Mouse (Mus musculus): ENCODE results near the gene Haspin. TPM values are rescaled to one million over a fixed set of nuclear protein-coding genes. Genes with fewer than 3 reads are reported as not detected.
"Not testable (repeated sequence)": the region's sequence is repeated elsewhere in the genome, so short reads cannot be mapped to it uniquely, and the experiment has no call there.

Gene Haspin
- total RNA-seq, 2 experiments from 2014 or later = 0.17 to 0.34 TPM

DNA sequence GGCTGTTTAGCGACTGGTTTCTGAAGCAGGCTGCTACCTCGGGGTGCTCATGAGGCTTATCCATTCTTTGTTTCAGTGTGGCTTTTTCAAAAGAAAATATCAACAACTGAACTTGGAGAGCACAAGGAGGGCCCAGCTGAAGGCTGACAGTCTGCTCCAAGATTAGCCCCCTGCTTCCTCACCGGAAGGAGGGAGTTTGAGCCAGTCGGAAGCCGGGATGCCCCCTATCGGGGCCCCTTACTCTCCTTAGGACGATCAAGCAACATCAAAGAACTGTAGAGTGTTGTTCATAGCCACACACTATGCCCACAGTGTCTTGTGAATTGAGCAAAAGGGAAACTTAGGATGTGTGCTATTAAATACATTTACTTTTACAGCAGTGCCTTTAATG, 8.9 kb upstream of the Haspin start:
- intact Hi-C loops (cut with DNase I) = no loop called here
- DNase-seq (ENCODE audit: low spot score) = no peak

DNA sequence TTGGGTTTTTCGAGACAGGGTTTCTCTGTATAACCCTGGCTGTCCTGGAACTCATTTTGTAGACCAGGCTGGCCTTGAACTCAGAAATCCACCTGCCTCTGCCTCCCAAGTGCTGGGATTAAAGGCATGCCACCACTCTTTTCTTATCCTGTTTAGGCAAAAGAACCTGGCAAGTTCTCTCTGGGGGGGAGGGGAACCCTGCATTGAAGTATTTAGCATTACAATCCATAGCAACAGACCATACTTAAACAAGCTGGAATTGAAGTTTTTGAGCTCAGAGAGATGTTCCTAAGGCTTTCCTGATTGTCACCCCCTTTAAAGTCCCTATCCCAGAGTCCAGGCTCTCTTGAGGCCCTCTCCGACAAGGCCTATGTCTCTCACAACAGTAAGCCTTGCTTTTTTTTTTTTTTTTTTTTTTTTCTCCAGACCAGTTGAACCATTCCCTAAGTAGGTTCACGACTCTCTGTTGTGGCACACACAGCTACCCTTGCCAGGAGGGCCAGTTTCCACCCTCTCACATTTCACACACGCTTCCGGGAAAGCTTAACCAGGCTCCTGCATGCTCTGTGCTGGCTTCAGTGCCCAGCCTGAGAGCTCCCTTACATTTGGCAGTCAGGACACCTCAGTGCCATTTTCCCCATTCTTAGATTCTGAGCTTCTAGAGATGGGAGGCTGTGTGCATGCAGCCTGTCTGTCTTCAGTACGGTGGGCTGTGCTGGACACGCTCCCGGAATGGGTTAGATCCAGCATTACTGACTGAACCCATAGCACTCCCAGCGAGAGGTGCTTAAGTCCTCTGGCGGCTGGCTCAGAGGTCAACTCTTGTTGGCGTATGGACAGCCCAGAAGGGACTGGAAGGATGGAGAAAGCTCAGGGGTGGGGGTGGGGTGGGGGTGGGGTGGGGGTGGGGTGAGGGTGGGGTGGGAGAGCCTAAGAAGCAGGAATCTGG, 8.2 kb upstream of the Haspin start:
- DNase-seq (ENCODE audit: low spot score) = no peak
- intact Hi-C loops (cut with DNase I) = no loop called here

DNA sequence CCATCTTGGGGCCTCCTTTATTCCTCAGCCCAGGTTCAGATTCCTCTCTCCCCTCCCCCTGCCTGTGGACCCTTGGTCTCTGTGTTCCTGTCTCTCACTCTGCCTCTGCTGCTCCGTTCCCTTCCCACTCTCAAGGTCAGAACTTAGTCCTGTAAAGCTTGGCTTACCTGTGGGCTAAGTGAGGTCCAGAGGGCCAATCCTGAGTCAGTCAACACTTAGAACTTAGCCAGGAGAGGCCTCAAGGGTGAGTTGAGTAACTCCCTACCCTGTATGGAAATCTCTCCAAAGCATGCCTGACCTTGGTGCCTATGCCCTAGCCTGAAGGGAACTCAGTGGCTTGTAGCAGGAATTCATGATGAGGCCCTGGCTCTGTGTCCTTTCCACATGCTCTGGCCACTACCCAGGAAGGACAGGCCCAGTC, 6.2 kb upstream of the Haspin start:
- DNase-seq (ENCODE audit: low spot score) = no peak

DNA sequence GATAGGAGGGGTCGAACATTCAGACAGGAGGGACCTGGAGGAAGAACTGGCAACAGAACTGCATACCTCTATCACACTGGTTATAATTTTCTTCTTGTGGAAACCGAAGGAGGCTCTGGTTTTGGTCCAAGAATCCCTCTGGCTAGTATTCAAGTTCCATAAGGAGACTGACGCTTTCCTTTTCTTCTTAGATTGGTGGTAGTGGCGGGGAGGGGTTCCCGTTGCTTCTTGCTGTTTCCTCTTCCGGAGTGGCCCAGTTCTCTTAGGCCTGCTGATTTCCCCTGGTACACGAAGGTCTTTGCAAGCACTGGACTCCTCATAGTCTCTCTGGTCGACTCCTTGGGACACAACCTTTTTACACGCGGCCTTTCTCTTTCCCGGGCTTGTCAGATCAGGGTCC, 978 bp downstream of the Haspin start:
- no peak for DNase-seq (ENCODE audit: low spot score)
- intact Hi-C loops (cut with DNase I) = loop anchor here (5.0 kb wide), 2 partner anchors 35 to 145 kb away; no protein-coding TSS in a partner anchor

More for the DNA sequence above, 6.2 kb upstream of the Haspin start:
- intact Hi-C loops (cut with DNase I) = no loop called here

DNA sequence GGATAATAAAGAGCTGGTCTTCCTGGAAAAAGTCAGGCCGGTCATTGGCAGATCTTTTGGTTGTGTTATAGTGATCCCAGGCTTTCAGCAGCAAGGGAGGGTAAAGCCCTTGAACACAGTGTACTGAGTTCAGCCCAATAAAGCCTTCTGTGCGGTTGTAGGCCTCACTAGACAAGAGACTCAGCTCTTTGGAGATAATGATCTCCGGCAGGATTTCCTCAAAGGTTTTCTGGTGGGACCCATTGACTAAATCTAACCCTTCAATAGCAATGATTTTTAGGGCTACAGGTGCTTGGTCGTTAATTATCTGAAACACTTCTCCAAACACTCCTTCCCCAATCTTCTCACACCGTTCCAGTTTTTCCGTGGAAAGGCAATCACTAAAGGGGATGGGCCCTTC, 1.5 kb downstream of the Haspin start:
- intact Hi-C loops (cut with DNase I) = loop anchor here (5.0 kb wide), 2 partner anchors 36 to 146 kb away; no protein-coding TSS in a partner anchor
- DNase-seq (ENCODE audit: low spot score) = no peak

DNA sequence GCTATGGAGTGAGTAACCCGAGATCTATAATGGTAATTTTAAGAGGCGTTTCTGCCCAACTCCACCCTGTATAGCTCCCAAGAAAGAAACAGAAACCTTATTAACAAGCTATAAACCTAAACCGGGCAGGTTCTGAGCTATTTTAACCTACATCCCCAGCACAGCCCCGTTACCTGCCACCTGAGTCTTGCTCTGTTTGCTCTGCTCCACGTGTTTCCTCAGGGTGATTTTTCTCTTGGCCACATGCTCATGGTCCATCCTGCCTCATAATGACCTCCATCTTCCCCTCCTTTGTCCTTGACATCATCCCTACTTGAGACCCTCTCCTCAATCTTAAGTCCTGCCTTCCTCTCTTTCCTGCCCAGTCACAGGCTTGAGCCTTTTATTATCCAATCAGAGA, 3.9 kb downstream of the Haspin start:
- intact Hi-C loops (cut with DNase I) = no loop called here
- DNase-seq (ENCODE audit: low spot score) = no peak

DNA sequence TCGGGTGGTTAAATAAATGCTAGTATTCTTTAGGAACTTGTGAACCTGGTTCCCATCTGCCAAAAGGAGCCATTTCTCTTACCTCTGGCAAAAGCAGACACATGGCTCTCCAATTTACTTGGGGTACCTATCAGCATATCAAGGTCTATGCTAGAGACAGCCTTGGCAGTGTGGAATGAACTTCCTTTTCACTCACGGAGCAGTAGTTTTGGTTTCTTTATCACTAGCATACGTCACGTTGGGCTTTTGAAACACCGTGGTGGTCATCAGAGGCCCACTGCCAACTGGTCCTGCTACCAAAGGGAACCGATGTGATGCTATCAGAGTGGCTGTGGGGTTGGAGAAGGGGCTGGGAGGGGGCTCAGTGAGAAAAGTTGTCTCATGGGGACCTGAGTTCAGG, 5.1 kb downstream of the Haspin start:
- no peak for DNase-seq (ENCODE audit: low spot score)
- intact Hi-C loops (cut with DNase I) = no loop called here

DNA sequence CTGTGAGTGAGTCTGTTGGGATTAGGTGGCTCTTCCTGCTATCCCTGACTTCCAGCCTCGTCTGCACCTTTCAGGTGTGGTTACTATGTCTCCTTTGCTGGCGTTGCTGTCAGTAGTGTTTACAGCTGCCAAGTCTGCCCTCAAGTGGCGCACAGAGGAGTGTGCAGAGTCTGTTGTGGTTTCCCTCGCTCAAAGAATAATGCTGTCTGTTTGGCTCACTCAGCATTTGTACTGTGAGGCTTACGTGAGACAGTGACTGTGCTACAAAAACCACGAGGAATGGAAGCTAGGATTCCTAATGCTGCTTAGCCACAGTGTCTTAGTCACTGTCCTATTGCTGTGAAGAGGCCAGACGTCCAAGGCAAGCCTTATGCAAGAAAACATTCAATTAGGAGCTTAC, 7.1 kb downstream of the Haspin start:
- DNase-seq (ENCODE audit: low spot score) = no peak
- intact Hi-C loops (cut with DNase I) = no loop called here

DNA sequence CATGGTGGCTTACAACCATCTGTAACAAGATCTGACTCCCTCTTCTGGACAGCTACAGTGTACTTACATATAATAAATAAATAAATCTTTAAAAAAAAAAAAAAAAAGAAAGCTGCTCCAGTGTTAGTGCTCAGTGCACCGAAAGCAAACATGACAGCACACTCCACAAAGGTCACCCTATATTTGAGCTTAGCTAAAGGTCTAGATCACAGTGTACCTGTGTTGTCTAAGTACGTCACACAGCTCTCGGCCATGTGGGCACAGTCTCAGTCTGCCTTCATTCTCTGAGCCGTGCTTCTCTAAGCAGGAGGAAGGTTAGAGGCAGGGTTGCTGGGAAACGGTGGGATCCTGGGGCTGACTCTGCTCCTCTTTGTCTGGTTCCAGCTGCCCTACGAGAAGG, 11.6 kb downstream of the Haspin start:
- intact Hi-C loops (cut with DNase I) = no loop called here

DNA sequence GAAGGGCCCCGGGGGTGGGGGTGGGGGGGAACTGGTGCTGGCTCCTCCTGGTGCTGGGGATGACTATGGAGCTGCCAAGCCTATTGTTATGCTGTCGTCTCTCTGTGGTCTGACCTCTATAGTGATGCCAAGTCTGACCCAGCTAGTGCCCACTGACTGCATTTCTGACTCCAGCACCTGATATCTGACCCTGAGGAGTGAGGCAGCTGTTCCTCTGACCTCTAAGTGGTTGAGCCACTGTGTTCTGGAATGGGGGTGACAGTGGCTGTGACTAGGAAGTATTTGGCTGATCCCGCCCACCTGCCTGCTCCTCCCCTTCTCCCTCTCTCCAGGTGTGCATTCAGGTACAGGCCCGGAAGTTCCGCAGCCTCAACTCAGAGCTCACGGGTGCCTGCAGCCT, 26.7 kb downstream of the Haspin start:
- no peak for DNase-seq (ENCODE audit: low spot score)
- intact Hi-C loops (cut with DNase I) = no loop called here

More for the DNA sequence above, 11.6 kb downstream of the Haspin start:
- no peak for DNase-seq (ENCODE audit: low spot score)

DNA sequence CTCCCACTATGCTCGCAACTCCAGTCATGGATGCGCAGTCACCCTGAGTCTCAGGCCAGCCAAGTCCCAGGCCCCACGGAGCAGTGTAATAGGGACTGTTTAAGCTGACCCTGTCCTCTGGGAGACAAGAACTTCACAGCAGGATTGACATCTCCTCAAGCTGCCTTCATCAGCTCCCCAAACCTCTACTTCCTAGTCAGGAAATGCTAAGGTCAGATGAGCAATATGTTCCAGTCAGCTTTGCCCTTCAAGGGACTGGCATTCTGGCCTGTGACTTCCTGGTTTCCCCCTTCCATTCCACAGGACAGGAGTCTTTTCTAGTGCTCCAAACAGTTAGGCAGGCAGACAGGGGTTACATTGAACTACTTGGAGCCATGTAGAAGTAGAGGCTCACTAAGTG, 28.2 kb downstream of the Haspin start:
- DNase-seq (ENCODE audit: low spot score) = no peak
- intact Hi-C loops (cut with DNase I) = loop anchor here (5.0 kb wide), 2 partner anchors 38 to 103 kb away; no protein-coding TSS in a partner anchor

DNA sequence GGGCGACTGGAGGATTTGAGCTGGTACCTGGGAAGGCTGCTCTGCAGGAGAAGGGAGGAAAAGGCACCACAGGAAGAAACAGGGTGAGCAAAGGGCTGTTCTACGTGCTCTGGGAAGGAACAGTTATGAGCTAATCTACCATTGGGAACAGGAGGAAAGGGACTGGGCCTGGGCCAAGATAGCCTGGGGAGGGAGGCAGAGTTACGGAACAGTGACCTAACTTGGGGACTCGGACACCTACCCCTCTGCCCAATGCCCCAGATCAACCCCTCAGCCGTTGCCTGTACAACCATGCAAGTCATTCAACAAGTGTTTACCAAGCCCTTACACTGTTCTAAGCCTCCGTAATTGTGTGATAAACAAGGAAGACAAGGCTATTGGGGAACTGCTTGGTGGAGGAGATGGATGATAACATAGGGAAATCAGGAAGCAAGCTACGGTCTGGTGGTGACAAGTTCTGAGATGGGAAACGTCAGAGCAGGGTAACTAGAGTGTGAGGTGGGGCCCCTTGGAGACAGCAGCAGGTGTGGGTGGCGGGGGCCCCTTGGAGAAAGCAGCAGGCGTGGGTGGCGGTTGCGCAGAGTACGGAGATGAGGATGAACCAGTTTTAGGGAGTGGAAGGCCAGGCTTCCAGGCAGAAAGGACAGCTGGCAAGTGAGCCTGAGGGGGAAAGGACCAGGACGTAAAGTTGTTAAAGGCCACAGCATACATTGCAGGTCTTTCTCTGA, 29.0 kb downstream of the Haspin start:
- intact Hi-C loops (cut with DNase I) = loop anchor here (5.0 kb wide), 2 partner anchors 37 to 102 kb away; no protein-coding TSS in a partner anchor
- DNase-seq (ENCODE audit: low spot score) = no peak

DNA sequence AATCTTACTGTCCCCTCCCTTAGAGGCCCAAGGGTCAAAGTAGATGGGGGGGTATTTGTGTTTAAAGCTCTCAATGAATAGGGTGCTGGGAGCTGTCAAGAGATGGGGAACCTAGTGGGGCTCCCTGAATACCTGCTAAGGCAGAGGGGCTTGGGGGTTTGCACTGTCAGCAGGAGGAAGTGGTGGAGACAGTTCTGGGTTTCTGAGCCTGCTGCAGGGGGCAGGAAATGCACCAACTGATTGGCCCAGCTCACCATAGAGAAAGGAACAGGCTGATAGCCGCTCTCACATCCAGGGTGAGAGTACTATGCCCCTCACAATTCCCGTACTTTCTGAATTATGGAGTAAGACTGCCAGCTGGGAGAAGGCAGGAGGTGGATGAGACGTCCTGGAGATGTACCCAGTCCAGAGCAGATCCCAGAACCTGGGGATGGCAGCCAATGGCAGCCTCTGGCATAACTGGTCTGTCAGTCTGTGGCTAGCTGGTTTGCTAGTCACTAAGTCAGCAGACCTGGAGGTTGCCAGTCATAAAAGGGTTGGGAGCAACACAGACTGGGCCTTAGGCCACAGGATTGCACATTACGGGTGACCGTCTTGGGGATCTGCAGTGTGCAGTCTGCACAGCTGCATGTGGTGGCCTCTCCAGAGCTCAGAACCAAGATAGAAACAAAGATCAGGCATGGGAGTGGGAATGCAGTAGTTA, 29.7 kb downstream of the Haspin start:
- intact Hi-C loops (cut with DNase I) = loop anchor here (5.0 kb wide), 2 partner anchors 36 to 101 kb away; no protein-coding TSS in a partner anchor
- DNase-seq (ENCODE audit: low spot score) = no peak

DNA sequence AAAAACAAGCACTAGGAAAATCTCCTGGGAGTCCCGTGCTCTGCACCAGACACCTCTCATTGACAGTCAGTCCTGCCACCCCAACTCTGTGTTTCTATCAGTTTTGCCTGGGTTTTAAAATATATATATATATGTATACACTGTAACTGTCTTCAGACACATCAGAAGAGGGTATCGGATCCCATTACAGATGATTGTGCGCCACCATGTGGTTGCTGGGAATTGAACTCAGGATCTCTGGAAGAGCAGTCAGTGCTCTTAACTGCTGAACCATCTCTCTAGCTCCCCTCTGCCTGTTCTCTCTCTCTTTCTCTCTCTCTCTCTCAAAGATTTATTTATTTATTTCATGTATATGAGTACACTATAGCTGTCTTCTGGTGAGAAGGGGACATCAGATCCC, 30.7 kb downstream of the Haspin start:
- not testable (repeated sequence) for DNase-seq (ENCODE audit: low spot score)
- intact Hi-C loops (cut with DNase I) = loop anchor here (5.0 kb wide), 2 partner anchors 35 to 100 kb away; no protein-coding TSS in a partner anchor

DNA sequence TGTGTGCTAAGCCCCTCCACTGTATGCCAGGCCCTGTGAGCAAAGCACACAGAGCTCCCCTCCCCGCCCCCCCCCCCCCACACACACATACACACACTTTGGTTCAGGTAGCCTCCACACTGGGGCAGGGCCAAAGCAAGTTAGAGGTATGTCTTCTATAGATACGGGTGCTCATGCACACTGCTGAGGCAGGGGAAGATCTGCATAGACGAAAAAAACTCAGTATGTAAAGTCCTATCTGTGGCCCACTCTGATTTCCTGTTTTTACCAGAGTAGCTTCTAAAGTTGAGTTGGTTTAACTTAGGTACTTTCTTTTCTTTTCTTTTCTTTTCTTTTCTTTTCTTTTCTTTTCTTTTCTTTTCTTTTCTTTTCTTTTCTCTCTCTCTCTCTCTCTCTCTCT, 32.8 kb downstream of the Haspin start:
- intact Hi-C loops (cut with DNase I) = loop anchor here (5.0 kb wide), 2 partner anchors 33 to 98 kb away; no protein-coding TSS in a partner anchor
- DNase-seq (ENCODE audit: low spot score) = no peak

DNA sequence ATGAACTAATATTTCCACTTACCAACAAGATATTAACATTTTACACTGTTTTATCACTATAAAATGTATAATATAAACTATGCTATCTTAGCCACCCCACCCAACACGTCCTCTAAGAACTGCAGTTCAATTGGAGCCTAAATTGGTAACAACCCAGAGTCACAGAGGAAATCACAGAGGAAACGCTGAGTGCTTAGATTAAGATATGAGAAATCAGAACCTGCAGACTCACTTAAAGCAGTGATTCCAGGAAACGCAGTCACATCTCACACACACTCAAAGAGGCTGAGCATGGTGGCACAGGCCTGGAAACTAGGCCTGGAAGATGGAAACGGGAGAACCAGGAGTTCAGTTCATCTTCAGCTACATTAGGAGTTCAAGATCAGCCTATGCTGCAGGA, 36.8 kb downstream of the Haspin start:
- DNase-seq (ENCODE audit: low spot score) = no peak
- intact Hi-C loops (cut with DNase I) = no loop called here

DNA sequence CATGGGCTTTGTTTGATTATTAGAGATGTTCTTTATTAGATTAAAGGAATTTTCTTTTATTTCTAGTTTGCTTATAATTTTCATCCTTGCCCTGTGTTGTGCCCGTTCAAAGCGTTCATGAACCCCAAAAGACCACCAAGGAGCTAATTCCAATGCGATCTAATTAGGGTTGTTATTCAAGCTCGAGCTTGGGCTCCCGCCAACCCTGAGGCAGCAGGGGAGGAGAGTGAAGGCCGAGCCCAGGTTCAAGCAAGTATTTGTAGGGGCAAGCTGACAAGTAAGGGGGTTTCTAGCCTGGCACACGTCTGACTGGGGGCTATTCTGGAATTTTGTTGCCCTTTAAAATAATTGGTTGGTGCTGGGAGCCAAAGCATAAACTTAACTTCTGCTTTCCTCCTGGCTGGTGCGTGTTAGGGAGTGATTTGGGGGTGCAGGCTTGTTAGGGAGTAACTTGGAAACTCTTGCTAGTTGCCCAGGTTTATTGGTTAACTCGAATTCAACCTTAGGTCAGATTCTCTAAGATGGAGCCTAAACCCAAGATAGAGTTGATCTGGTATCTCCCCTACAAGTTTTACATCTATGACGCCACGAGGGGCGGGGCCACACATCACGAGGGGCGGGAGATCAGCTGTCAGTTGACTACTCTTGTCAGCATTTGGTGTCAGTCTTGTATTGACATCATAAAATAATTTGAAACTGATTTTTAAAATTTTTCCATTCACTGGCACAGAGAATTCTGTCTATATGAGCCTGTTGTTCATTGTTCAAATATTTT, 37.9 kb downstream of the Haspin start:
- intact Hi-C loops (cut with DNase I) = no loop called here
- DNase-seq (ENCODE audit: low spot score) = no peak

DNA sequence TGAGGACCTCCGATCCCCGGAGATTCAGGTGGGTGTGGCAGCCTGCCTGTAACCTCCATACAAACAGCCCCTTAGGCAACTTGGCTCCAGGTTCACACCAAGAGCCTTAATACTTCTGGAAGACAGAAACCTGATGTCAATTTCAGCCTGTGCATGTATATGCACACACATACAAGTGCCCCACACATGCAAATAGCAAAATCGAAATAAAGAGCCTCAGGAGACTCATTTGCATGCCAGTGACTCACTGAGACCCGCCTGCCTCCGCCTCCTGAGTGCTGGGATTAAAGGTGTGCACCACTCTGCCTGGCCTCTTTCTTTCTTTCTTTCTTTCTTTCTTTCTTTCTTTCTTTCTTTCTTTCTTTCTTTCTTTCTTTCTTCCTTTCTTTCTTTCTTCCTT, 39.2 kb downstream of the Haspin start:
- intact Hi-C loops (cut with DNase I) = no loop called here
- no peak for DNase-seq (ENCODE audit: low spot score)

DNA sequence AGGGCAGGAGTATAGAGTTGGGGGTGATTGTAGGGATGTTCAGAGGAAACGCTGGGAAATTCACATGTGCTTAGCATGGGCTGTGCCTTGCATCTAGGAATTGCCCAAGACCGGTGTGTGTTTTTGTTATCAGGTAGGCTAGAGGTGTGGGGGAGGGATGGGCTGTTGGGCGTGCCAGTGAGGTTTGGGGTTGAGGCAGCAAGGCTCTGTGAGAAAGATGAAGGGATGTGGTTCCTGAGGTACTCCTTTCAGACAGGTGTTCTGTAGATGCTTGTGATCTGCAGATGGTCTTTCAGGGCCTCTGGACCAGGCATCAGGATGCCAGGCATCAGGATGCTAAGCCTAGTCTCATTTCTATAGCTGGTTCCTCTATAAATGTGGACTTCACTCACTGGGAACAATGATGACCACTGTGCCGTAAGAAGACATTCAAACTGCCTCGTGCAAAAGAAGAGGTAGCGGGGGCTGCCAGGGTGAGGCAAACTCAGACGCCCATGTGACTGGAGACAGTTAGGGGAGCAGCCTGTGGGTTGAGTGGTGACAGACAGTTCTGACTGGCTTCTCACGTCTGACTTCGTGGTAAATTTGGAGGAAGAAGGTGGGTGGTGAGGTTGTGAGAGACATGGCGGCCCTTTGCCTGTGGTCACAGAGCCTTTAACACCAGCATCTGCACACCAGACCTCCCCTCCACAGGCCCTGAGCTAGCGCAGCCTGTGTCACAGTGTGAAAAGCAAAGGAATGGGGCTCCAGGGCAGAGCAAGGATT, 43.7 kb downstream of the Haspin start:
- DNase-seq (ENCODE audit: low spot score) = no peak
- intact Hi-C loops (cut with DNase I) = no loop called here
